Mouse (Mus musculus) thymus, adult 2 months (tissue): ENCODE data around the gene Golga1.

Source experiments
- CTCF ChIP-seq: fragments of 200-500 bp; IDR thresholded peaks from 2 replicates; pipeline ENCODE4 v1.5.1; 2012; ENCODE audit warnings: mild to moderate bottlenecking, control low read depth, low read length, moderate library complexity, borderline replicate concordance; ENCODE audit not compliant: control insufficient read depth, poor library complexity, insufficient read depth; ENCODE audit errors: extremely low read depth
- POLR2A ChIP-seq: fragments of 200-500 bp; IDR thresholded peaks from 2 replicates; pipeline ENCODE4 v1.6.1; 2012; ENCODE audit warnings: mild to moderate bottlenecking, low read length, control low read depth, moderate library complexity; ENCODE audit not compliant: control insufficient read depth, poor library complexity, insufficient read depth; ENCODE audit errors: extremely low read depth

GRCm38 (mm10) chr2:38988929-38989328 is 76.4 kb downstream of the Golga1 start:
- TF ChIP-seq POLR2A: no peak
- TF ChIP-seq CTCF: no peak
